Mouse (Mus musculus): ENCODE data around the gene Fhit. TPM values are rescaled to one million over a fixed set of nuclear protein-coding genes. Genes with fewer than 3 reads are reported as not detected.

Fhit gene
- total RNA-seq, 2 experiments from 2014 or later, result 4.7 to 5.2 TPM

DNA sequence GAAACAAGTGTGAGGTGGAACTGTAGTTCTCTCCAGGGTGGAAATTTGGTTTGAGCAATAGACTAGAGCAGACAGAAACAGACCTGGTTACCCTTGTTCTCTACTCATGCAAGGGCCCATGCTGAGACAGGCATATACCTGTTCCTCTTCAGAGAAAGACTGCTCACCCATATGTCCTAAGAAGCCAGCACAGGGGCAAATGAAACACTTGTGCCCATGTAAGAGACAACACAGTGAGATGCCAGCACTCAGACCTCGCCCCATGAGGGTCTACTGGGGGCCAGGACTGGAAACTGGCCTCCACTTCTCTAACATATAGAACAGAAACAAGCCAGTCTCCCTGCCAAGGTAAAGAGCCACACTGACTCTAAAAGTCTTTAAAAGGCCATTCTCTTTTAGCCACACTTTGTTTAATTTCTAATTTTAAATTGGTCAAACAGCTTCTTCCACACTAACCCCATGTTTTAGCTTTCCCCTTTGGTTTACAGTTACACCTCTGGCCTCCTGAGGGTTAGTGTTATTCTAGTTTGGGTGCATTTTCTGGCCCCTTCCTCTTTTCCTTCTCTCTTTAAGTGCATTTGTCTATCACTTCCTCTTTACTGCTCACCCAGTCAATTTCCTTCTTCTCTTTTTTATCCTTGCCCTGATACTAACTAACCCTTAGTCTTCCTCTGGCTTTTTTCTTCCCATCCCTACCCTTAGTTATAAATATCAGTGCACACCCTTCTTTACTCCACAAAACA is 722.7 kb downstream of the Fhit start:
- DNase-seq (ENCODE audit: extremely low spot score in 1 of 2, low spot score in 2 of 2), result no peak
- intact Hi-C loops (cut with DNase I), result no loop called here

DNA sequence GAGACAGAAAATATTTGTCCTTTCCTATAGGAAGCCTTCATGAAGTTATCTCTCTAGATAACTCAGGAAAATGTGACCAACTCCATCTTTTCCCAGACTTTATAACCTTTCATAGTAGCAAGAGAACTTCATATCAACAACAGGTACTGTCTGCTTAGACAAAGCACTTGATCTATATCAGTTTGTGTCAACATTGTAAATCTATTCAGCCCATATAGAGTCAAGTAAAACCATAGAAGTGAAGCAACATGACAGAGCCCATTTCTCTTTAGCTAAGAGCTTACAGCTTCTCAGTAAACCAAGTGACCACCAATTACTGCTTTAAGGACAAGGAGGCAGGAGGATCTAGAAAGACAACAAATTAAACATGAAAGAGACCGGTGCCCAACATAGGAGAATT is 725.6 kb downstream of the Fhit start:
- no peak for DNase-seq (ENCODE audit: extremely low spot score in 1 of 2, low spot score in 2 of 2)
- intact Hi-C loops (cut with DNase I), result no loop called here

DNA sequence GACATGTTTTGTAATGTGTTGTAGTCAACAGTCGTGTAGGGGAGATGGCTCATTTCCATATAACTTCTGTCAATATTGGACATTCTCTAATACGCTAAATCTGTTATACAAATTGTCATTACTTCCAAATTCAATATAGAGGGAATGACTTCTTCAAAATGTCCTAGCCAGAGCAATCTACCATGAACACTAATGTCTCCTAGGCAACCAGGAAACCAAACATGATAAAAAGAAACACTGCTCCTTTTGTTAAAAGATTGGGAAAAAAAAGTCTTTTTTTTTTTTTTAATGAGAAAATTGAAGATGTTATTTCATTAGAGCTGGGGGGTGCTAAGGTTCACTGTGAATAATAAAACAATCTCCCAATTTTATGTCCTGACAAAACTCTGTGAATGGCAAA is 729.3 kb downstream of the Fhit start:
- intact Hi-C loops (cut with DNase I), result no loop called here
- DNase-seq (ENCODE audit: extremely low spot score in 1 of 2, low spot score in 2 of 2), result no peak

DNA sequence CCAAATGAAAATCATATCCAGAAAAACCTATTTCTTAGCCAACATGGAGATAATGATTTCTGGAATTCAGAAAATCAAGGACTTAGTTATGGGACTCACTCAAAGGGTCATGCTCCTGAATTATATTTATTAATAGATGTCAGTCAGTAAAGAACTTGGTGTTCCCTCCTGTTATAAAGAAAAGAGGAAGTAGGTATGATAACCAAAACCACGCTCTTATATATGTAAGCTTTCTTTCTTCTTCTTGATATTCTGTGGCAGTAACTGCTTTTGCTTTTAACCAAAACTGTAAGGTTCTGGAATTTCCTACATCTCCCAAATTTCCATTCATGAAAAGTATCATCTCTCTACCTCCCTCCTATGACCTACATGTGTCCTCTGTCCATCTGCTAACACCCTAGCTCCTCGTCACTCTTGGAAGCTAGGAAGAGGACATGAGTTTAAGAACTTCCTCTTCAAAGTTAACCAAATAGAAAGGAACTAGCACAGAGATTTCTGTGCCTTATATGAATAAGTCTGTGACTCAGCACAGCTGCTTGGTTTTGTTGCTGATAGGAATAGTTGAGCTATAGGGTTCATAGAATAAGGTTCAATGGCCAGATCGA is 731.3 kb downstream of the Fhit start:
- no peak for DNase-seq (ENCODE audit: extremely low spot score in 1 of 2, low spot score in 2 of 2)
- intact Hi-C loops (cut with DNase I), result no loop called here

DNA sequence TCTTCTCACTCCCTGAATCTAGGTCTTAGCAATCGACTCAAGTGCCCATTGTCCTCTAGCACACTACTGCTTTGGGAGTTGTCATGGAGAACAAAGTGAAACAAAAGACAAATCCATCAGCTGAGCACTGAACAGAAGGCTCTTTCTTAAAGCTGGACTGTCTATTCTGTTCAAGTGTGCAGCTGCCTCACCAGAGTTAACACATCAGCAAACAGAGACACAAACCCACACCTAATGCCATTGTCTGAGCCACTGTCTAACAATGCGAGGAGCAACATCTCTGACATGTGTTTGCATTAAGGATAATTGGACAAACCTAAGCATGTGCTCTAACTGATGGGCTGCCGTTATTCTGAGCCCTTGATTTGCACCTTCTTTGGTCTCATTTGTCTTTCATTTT is 738.3 kb downstream of the Fhit start:
- DNase-seq (ENCODE audit: extremely low spot score in 1 of 2, low spot score in 2 of 2), result no peak
- intact Hi-C loops (cut with DNase I), result no loop called here

DNA sequence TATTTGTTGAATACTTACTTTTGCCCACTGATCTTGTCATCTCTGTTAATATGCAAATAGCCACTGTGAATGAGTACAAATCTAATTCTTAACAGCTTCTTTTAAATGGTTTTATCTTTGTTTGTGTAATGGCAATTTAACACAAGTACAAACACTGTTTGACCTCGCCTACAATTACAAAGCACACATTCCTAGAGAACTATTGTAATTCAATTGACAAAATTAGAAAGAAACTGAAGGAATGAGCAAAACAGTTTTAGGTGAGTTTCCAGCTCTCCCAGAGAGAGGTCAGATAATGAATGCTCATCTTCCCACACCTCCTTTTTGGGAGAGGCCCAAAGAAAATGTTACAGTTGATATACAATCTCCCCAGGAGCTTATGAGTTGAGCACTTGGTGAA is 739.6 kb downstream of the Fhit start:
- no peak for DNase-seq (ENCODE audit: extremely low spot score in 1 of 2, low spot score in 2 of 2)
- intact Hi-C loops (cut with DNase I), result no loop called here

DNA sequence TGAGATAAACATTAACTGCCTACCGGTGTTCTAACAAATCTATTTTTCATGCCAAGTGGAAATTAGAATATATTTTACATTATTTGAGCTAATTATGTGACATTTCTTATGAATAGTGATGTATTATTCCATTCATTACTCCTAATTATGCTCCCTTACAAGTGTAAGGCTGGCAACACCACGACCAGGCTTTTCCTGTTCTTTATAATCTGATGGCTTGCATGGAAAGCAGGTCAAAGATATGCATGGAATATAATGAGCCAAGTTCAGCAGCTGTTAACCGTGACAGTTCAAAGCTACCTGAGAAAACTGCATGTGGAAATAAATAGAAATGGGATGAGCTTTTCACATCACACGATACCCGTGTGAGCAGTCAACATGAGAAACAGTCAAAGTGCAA is 746.8 kb downstream of the Fhit start:
- intact Hi-C loops (cut with DNase I), result no loop called here
- no peak for DNase-seq (ENCODE audit: extremely low spot score in 1 of 2, low spot score in 2 of 2)

DNA sequence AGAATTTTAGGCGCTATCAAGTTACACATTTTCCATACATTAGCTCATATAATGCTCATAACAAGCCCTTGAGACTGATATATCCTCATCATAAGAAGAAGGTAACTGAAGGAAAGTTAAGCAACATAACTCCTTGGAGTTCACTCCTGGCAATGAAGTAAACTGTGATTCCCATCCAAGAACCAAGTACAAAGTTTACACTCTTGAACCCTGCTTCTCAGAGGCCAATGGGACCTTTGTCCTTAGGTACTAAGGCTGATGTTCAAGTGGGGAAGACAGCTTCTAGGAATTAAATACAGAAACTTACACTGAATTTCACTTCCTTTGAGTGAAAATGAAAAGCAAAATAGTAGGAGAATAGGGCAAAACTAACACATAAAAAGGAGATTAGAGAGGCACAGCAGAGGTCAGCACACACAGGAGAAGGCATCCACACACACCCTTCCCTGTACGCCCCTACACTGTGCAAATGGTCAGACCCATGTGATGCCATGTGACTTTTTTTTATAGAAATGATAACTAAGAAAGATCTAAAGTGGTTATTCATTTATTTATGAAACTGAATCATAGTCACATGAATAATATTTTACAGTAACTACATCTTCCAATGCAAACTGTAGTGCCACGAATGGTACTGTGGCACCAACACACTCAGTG is 752.4 kb downstream of the Fhit start:
- intact Hi-C loops (cut with DNase I), result no loop called here
- DNase-seq (ENCODE audit: extremely low spot score in 1 of 2, low spot score in 2 of 2), result no peak

DNA sequence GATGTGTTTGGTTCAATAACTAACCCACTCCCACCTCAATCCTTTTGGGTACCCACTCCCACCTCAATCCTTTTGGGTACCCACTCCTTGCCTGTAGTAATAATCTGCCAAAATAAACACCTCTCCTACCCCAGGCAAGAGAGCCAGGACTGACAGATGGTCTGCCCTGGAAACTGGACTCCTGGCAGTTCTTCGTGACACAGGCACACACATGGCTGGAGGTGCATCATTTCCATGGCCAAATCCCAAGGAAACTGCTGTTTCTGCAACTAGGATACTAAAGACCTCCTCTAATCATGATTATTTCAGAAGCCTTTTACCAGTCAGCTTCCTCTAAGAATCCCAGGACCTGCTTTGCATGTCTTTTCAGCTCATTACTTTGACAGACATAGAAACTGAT is 756.5 kb downstream of the Fhit start:
- intact Hi-C loops (cut with DNase I), result no loop called here
- DNase-seq (ENCODE audit: extremely low spot score in 1 of 2, low spot score in 2 of 2), result no peak

DNA sequence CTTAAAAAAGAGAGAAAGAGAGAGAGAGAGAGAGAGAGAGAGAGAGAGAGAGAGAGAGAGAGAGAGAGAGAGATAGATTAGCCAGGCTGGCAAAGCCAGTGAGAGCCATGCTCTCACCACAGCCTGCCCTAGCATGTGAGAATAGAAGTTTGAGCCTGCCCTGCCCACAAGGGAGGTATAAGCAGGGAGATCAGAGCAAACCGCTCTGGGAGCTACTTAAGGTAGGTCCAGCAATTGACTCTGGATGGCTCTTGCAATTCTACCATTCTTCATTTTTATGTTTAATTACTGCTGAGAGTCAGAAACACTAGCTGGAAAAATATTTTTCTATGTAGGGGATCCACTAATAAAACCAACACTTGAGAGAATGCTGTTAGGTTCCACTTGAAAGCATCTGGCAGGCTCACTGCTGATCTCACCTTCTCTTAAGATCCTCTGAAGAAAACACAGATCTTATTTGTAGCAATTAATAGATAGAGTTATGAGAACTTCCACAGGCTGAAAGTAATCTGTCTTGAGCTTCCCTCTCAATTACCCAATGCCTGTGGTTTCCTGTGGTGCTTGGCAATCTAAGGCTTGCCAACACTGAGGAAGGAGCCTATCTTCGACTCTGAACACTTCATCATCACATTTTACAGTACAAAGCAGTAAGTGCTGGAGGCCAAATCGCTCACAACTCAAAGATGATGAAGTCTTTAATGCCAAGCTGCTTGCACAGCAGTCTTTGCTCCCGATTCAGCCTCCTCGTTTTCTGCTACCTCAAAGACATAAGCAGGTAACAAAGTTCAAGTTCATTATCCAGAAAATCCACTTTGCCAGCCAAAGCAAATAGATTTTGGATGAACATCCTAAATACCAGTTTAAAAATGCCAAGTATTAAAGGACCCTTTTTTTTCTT is 793.8 kb downstream of the Fhit start:
- no peak for DNase-seq (ENCODE audit: extremely low spot score in 1 of 2, low spot score in 2 of 2)
- intact Hi-C loops (cut with DNase I), result no loop called here

DNA sequence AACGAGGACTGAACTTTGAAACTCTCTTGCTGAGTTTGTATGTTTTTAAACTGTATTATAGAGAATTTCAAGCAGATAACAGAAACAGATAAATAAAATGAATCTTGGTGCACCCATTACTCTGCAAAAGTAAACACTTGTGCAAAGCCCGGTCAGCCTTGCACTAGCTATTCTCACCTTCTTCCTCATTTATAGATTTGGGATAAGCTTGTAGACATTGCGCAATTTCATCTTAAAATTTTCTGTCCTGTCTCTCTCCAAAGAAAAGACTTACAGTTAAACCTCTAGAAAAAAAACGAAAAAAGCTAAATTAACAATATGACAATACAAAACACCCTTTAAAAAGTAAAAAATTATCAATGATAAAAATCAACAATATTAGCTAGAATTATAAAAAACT is 795.0 kb downstream of the Fhit start:
- intact Hi-C loops (cut with DNase I), result no loop called here
- DNase-seq (ENCODE audit: extremely low spot score in 1 of 2, low spot score in 2 of 2), result no peak

DNA sequence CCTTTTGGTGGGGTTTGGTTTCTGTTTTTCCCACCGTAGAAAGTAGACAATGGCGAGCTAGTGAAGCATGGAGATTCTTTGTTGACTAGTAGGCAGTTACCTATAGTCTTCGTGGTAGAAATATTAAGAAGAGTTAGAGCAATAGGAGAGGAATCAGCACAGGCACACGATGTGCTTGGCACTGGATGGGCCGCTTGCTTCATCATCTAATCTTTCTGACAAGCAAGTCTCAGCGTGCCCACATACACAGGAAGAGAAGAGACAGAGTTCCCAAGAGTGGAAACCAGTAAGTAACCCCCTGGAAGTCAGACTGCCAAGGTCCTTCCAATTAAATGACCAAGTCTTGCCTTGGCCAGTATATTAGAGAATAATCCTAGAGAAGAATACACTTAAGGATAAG is 797.6 kb downstream of the Fhit start:
- DNase-seq (ENCODE audit: extremely low spot score in 1 of 2, low spot score in 2 of 2), result no peak
- intact Hi-C loops (cut with DNase I), result no loop called here

DNA sequence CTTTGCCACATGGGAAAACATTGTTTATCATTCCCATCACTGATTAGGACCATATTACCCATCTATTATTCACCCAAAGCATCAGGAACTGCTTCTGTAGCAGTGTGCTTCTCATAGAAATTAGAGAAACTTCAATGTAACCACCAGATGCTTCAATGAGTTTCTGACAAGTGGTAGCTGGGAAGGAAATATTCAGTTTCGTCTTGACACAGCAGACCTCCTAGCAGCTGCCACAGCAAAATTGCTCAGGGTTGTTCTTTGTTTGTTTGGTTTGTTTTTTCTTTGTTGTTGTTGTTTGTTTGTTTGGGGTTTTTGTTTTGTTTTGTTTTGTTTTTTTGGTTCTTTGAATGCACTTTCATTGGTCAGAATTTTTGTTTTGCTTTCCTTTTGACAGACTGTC is 798.5 kb downstream of the Fhit start:
- DNase-seq (ENCODE audit: extremely low spot score in 1 of 2, low spot score in 2 of 2), result no peak
- intact Hi-C loops (cut with DNase I), result no loop called here

DNA sequence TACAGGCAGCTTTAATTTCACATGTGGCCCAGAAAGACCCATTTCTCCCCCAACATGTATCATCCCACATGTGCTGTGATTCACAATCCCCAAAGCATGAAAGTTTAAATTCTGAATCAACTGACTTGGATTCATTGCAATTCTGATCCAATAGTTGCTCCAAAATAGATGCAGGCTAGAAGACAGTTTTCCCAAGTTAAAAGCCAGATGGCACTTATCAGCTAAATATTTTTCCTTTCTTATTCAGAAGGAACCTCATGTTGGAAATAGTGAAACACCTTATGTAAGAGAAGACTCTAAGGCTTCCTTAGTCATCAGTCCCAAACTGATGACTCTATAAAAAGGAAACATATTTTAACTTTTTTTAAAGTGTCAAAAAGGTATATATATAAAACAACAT is 815.9 kb downstream of the Fhit start:
- no peak for DNase-seq (ENCODE audit: extremely low spot score in 1 of 2, low spot score in 2 of 2)

DNA sequence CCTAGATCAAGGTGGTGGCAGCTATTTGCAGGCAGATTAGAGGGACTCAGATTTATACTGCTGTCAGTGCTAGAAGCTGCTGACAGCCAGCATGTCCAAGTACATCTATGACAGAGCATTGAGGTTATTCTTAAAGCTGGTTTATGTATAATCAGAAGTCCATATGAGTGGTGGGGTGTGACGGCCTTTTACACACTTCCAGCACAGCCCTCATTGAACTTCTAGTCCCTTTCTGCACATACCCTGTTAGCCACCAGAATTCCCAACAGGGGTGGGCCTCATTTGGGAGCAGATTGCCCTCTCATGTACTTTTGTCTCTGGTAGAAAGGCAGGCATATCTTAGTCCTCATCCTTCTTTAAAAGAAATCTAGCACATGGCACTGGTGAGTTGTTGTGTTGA is 817.8 kb downstream of the Fhit start:
- no peak for DNase-seq (ENCODE audit: extremely low spot score in 1 of 2, low spot score in 2 of 2)
- intact Hi-C loops (cut with DNase I), result no loop called here

More for the DNA sequence above, 815.9 kb downstream of the Fhit start:
- intact Hi-C loops (cut with DNase I), result no loop called here

DNA sequence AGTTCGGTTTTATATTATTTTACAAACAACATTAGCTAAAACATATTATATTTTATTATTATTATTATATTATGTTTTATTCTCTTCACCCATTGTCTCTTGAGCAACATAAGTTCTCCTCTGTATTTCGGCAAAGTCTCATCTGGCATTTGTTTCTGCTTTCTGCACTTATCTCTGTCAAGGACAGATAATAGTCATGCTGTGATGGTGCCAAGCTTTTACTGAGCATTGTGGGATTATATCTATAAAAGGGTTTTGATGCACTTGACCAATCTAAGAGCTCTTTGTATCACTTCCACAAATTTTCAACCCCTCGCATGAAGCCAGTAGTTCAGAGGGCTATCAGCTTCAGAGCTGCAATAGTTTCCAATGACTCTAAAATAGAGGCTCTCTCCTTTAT is 845.1 kb downstream of the Fhit start:
- intact Hi-C loops (cut with DNase I), result no loop called here
- no peak for DNase-seq (ENCODE audit: extremely low spot score in 1 of 2, low spot score in 2 of 2)

DNA sequence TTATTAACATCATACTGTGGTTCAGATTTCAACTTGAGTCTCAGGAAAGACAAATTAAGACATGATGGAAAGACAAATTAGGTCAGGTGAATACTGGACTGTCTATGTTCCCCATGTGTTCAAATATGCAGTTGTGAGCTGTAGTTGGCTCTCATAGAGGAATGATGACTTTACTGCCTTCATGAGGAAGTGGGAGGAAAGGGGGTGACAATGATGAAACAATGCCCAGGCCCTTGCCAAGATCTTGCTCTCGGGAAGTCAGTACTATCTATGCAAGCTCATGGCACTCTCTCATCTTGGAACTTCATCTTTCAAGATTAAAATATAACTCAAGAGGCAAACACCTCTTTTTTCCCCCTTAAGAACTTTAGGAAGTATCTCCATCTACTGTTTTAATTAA is 849.6 kb downstream of the Fhit start:
- intact Hi-C loops (cut with DNase I), result no loop called here
- no peak for DNase-seq (ENCODE audit: extremely low spot score in 1 of 2, low spot score in 2 of 2)

DNA sequence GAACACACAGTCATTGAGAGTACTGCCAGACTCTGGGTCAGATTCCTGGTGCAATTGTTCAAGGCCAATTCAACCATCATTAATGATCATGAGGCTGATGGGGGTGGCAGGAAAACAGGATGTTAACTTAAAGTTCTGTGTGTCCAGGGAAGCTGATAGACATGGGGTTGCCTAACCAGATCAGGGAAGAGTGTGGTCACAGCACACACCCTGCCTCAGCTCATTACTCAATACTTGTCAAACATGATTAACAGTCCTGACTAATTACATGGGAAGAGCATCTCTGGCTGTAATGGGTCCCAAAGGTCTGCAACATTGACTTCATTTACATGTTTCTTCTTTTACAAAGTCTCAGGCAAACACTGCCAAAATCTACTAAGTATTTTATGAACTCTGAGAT is 856.5 kb downstream of the Fhit start:
- no peak for DNase-seq (ENCODE audit: extremely low spot score in 1 of 2, low spot score in 2 of 2)
- intact Hi-C loops (cut with DNase I), result no loop called here

DNA sequence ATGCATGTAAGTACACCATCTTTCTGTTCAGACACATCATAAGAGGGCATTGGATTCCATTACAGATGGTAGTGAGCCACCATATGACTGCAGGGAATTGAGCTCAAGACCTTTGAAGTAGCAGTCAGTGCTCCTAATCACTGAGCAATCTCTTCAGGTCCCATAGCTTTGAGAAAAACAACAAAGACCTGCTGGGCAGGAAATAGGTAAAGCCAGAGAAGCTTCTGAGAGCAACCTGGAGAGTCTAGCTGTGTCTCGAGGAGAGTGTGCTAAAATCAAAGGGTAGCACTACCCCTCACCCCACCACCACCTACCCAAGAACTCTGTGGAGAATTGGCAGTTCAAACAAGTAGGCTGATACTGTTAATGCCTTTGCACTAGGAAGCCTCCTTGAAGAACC is 860.3 kb downstream of the Fhit start:
- no peak for DNase-seq (ENCODE audit: extremely low spot score in 1 of 2, low spot score in 2 of 2)
- intact Hi-C loops (cut with DNase I), result no loop called here

DNA sequence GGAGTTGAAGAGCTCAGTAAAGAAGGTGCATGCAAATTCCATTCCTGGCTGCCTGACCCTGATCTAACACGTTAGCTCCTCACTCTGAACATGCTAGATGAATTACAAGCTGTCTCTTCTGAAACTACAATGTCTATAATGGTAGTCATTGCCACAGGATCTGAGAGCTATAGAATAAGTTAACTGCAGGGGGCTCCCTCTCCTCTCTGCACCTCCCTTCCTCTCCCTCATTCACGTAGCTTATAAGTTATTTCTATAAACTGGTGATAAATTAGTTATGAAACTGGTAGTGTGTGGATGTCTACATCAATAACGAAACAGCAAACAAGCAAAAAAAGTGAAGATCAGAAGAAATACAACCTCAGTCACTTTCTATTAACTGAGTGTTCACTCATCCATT is 860.9 kb downstream of the Fhit start:
- intact Hi-C loops (cut with DNase I), result no loop called here
- no peak for DNase-seq (ENCODE audit: extremely low spot score in 1 of 2, low spot score in 2 of 2)

Data from left cerebral cortex, postnatal 10 days (tissue).